Mouse (Mus musculus) CH12.LX (cell line): Measurements from ENCODE around the gene Tpi1. TPM values are rescaled to one million over a fixed set of nuclear protein-coding genes. Genes with fewer than 3 reads are reported as not detected.

ENCODE experiments used
- DNase-seq: peaks from one replicate; pipeline ENCODE4 v3.0.0-alpha.2; 2013; ENCODE audit errors: extremely low read depth
- H3K27ac ChIP-seq: 2 replicates; pipeline ENCODE4 v1.5.1; 2012; ENCODE audit warnings: low read depth, mild to moderate bottlenecking, control low read depth, moderate library complexity; ENCODE audit not compliant: insufficient read depth
- H3K27me3 ChIP-seq: replicated peaks from 2 replicates; pipeline ENCODE3; 2012; ENCODE audit warnings: inconsistent platforms
- H3K36me3 ChIP-seq, 2 experiments: replicated peaks in 1 of 2; 2 replicates each; pipeline versions ENCODE3 to v1.6.1; 2012; ENCODE audit warnings: inconsistent platforms in 1 of 2, low read length in 1 of 2, mild to moderate bottlenecking in 1 of 2, mixed read lengths in 1 of 2, moderate library complexity in 1 of 2; ENCODE audit not compliant: control insufficient read depth in 1 of 2, insufficient read depth in 1 of 2
- H3K4me1 ChIP-seq, 2 experiments: 2 replicates each; pipeline ENCODE4 v1.6.1; 2012; ENCODE audit warnings: inconsistent platforms in 1 of 2, moderate library complexity in 1 of 2; ENCODE audit not compliant: insufficient read depth in 2 of 2, control insufficient read depth in 1 of 2
- H3K4me2 ChIP-seq: 2 replicates; pipeline ENCODE4 v1.6.1; 2012; ENCODE audit warnings: low read depth, mild to moderate bottlenecking, control low read depth; ENCODE audit not compliant: poor library complexity, insufficient read depth, severe bottlenecking
- H3K4me3 ChIP-seq, 3 experiments: fragments of 150-350 bp in 1 of 3; sonication (generic) in 1 of 3; replicated peaks in 1 of 3; 2 replicates each; pipeline versions ENCODE3 to v1.5.1; 2011 to 2012; ENCODE audit warnings: low read depth in 2 of 3, low read length in 2 of 3, mild to moderate bottlenecking in 2 of 3, moderate library complexity in 2 of 3, control low read depth in 1 of 3, improper control_type of control experiment in 1 of 3, inconsistent platforms in 1 of 3, mixed read lengths in 1 of 3; ENCODE audit not compliant: poor library complexity in 1 of 3
- H3K79me2 ChIP-seq: replicated peaks from 2 replicates; pipeline ENCODE4 v1.6.1; 2012; ENCODE audit warnings: mild to moderate bottlenecking, moderate library complexity; ENCODE audit not compliant: control insufficient read depth, poor library complexity, insufficient read depth, severe bottlenecking; ENCODE audit errors: extremely low read depth
- H3K9ac ChIP-seq: 2 replicates; pipeline ENCODE4 v1.6.1; 2012; ENCODE audit warnings: low read depth, mild to moderate bottlenecking, control low read depth, moderate library complexity; ENCODE audit not compliant: insufficient read depth
- H3K9me3 ChIP-seq: replicated peaks from 2 replicates; pipeline ENCODE3; 2012; ENCODE audit warnings: low read length, inconsistent platforms, mixed read lengths
- BHLHE40 ChIP-seq: IDR thresholded peaks from 2 replicates; pipeline ENCODE4 v1.6.1; 2011; ENCODE audit warnings: mild to moderate bottlenecking, low read depth, low read length, improper control_type of control experiment
- CHD2 ChIP-seq: IDR thresholded peaks from 2 replicates; pipeline ENCODE4 v1.6.1; 2011; ENCODE audit warnings: low read length, improper control_type of control experiment
- CTCF ChIP-seq, 2 experiments: IDR thresholded peaks in 1 of 2; conservative IDR thresholded peaks in 1 of 2; 2 replicates each; pipeline ENCODE4 v1.5.1; 2011 to 2012; ENCODE audit warnings: low read depth in 2 of 2, low read length in 2 of 2, improper control_type of control experiment in 1 of 2, inconsistent platforms in 1 of 2, mild to moderate bottlenecking in 1 of 2, moderate library complexity in 1 of 2
- E2F4 ChIP-seq: IDR thresholded peaks from 2 replicates; pipeline ENCODE4 v1.6.1; 2011; ENCODE audit warnings: low read depth, low read length, improper control_type of control experiment; ENCODE audit not compliant: insufficient replicate concordance
- ELF1 ChIP-seq: IDR thresholded peaks from 2 replicates; pipeline ENCODE4 v1.6.1; 2014; ENCODE audit warnings: low read depth, mild to moderate bottlenecking, inconsistent platforms, low read length, improper control_type of control experiment
- EP300 ChIP-seq: IDR thresholded peaks from 2 replicates; pipeline ENCODE4 v1.6.1; 2011; ENCODE audit warnings: low read length, improper control_type of control experiment
- ETS1 ChIP-seq: conservative IDR thresholded peaks from 2 replicates; pipeline ENCODE4 v1.6.1; 2012; ENCODE audit warnings: low read depth, mild to moderate bottlenecking, inconsistent platforms, low read length, improper control_type of control experiment, moderate library complexity
- GABPA ChIP-seq: IDR thresholded peaks from 2 replicates; pipeline ENCODE4 v1.6.1; 2012; ENCODE audit warnings: low read depth, low read length, improper control_type of control experiment, inconsistent platforms; ENCODE audit not compliant: insufficient replicate concordance
- HCFC1 ChIP-seq: IDR thresholded peaks from 2 replicates; pipeline ENCODE4 v1.6.1; 2012; ENCODE audit warnings: low read depth, mild to moderate bottlenecking, inconsistent platforms, low read length, improper control_type of control experiment
- IRF4 ChIP-seq: IDR thresholded peaks from 2 replicates; pipeline ENCODE4 v1.6.1; 2014; ENCODE audit warnings: low read depth, mild to moderate bottlenecking, inconsistent platforms, low read length, improper control_type of control experiment
- JUN ChIP-seq: IDR thresholded peaks from 2 replicates; pipeline ENCODE4 v1.6.1; 2011; ENCODE audit warnings: low read depth, mild to moderate bottlenecking, low read length, improper control_type of control experiment, moderate library complexity; ENCODE audit not compliant: insufficient read depth
- KAT2A ChIP-seq: IDR thresholded peaks from 2 replicates; pipeline ENCODE4 v1.6.1; 2012; ENCODE audit warnings: low read length, improper control_type of control experiment, inconsistent platforms; ENCODE audit not compliant: insufficient replicate concordance
- MAZ ChIP-seq: IDR thresholded peaks from 2 replicates; pipeline ENCODE4 v1.6.1; 2012; ENCODE audit warnings: low read depth, mild to moderate bottlenecking, inconsistent platforms, low read length, improper control_type of control experiment, moderate library complexity
- NELFE ChIP-seq: IDR thresholded peaks from 2 replicates; pipeline ENCODE4 v1.6.1; 2011; ENCODE audit warnings: low read depth, low read length, improper control_type of control experiment
- NRF1 ChIP-seq: IDR thresholded peaks from 2 replicates; pipeline ENCODE4 v1.6.1; 2014; ENCODE audit warnings: low read depth, mild to moderate bottlenecking, inconsistent platforms, low read length, improper control_type of control experiment, moderate library complexity
- RCOR1 ChIP-seq: conservative IDR thresholded peaks from 2 replicates; pipeline ENCODE4 v1.6.1; 2012; ENCODE audit warnings: low read depth, mild to moderate bottlenecking, inconsistent platforms, low read length, improper control_type of control experiment
- TCF12 ChIP-seq: IDR thresholded peaks from 2 replicates; pipeline ENCODE4 v1.6.1; 2014; ENCODE audit warnings: low read depth, mild to moderate bottlenecking, inconsistent platforms, low read length, improper control_type of control experiment
- UBTF ChIP-seq: IDR thresholded peaks from 2 replicates; pipeline ENCODE4 v1.6.1; 2012; ENCODE audit warnings: low read depth, mild to moderate bottlenecking, inconsistent platforms, low read length, improper control_type of control experiment, moderate library complexity
- USF2 ChIP-seq: conservative IDR thresholded peaks from 2 replicates; pipeline ENCODE4 v1.6.1; 2011; ENCODE audit warnings: low read depth, low read length, improper control_type of control experiment
- ZC3H11A ChIP-seq: IDR thresholded peaks from 2 replicates; pipeline ENCODE4 v1.6.1; 2012; ENCODE audit warnings: low read depth, mild to moderate bottlenecking, inconsistent platforms, low read length, improper control_type of control experiment
- dilution Hi-C: fragments of 300-500 bp; cut with MboI; formaldehyde crosslinking; loops from 2 replicates; pipeline ENCODE4 v1.14.3; 2020; ENCODE audit warnings: low sequenced_read_pairs; ENCODE audit not compliant: extremely low pct_unique_long_range_greater_than_20kb, extremely low pct_ligation_motif_present
- in situ Hi-C: fragments of 300-500 bp; cut with MboI; formaldehyde crosslinking; loops from 3 replicates; pipeline ENCODE4 v1.14.3; 2019; ENCODE audit warnings: low sequenced_read_pairs, low pct_ligation_motif_present, low pct_unique_long_range_greater_than_20kb, mixed read lengths
- polyA plus RNA-seq: library from polyadenylated mRNA; unstranded; fragments of >175 nt; gene quantifications from 2 replicates; pipeline ENCODE4 v1.2.1, GENCODE M21; 2012; ENCODE audit warnings: low read depth; ENCODE audit not compliant: insufficient read length
- total RNA-seq, 2 experiments: library from RNA; depleted of rRNA; stranded (reverse); fragments of 300-350 nt in 1 of 2; fragments of >200 nt in 1 of 2; gene quantifications; 2 replicates each; pipeline ENCODE4 v1.2.3; 2012 to 2014

The Tpi1 gene
- total and polyA plus RNA-seq, 3 experiments, result 758 to 1,645 (median 1,303) TPM

DNA sequence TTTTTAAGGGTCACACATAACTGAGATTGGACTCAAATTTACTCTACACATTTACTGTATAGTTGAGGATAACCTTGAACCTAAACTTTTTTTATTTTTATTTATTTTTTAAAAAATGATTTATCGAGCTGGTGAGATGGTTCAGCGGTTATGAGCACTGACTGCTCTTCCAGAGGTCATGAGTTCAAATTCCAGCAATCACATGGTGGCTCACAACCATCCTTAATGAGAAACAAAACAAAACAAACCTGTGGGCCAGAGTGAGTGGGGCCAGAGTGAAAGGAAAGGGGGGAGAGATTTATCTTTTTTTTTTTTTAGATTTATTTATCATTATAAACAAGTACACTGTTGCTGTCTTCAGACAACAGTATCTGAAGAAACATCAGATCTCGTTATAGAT is 22.2 kb downstream of the Tpi1 start:
- DNase-seq, result no peak

DNA sequence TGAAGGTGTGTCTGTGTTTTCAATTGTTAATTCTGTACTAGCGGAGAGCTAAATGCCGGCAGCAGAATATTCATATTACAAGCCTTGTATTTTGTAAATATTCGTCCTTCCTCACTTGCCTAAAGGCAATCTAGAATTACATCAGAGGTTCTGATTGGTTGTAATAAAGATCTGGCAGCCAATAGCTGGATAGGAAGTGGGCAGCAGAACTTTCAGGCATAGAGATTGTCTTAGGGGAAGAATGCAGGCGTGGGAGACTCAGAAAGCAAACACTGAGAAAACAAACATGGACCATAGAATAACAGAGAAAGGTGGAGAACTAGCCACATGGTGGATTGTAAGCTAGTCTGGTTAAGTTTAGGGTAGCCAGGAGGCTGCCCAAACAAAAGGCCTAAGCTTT is 24.0 kb downstream of the Tpi1 start:
- H3K9ac ChIP-seq, result no peak overlapping the region
- peaks cover 6 to 18% of the 10 kb centered on the region in 2 experiments; a peak in 3 of 4 replicates for H3K4me1 ChIP-seq
- TF ChIP-seq USF2 (no peak), NRF1 (no peak), MAZ (no peak), UBTF (no peak), IRF4 (no peak), EP300 (no peak), BHLHE40 (no peak), CTCF (conservative IDR thresholded peaks at IDR 0.05 in 1 of 2, IDR thresholded peaks at IDR 0.05 in 1 of 2; ENCODE audit: low read depth in 2 of 2, low read length in 2 of 2) (no peak), KAT2A (no peak), TCF12 (no peak), GABPA (no peak), JUN (no peak), HCFC1 (no peak), ELF1 (no peak), RCOR1 (no peak)
- TF ChIP-seq, all 38 proteins: peak for 0
- in situ Hi-C loops (no loop called here), dilution Hi-C loops (no loop called here)
- Histone ChIP-seq H3K27me3 (no peaks in the 10 kb centered on the region), H3K36me3 (peaks cover 0 to 11% of the 10 kb centered on the region in 2 experiments), H3K79me2 (no peaks in the 10 kb centered on the region), H3K4me2 (no peak overlapping the region), H3K27ac (no peak overlapping the region), H3K4me3 (no peak overlapping the region), H3K9me3 (no peaks in the 10 kb centered on the region)
- DNase-seq, result no peak

More for the DNA sequence above, 22.2 kb downstream of the Tpi1 start:
- Histone ChIP-seq H3K79me2 (no peaks in the 10 kb centered on the region), H3K36me3 (peaks cover 0 to 11% of the 10 kb centered on the region in 2 experiments), H3K9ac (no peak overlapping the region), H3K27me3 (no peaks in the 10 kb centered on the region), H3K27ac (no peak overlapping the region), H3K4me2 (no peak overlapping the region), H3K4me1 (peaks cover 3 to 13% of the 10 kb centered on the region in 2 experiments; a peak in 3 of 4 replicates), H3K9me3 (no peaks in the 10 kb centered on the region), H3K4me3 (no peak overlapping the region)
- no peak for TF ChIP-seq E2F4
- TF ChIP-seq ZC3H11A, result no peak
- TF ChIP-seq NELFE, result no peak
- TF ChIP-seq CHD2, result no peak
- TF ChIP-seq ETS1, result no peak
- TF ChIP-seq TCF12, result no peak
- dilution Hi-C loops (no loop called here), in situ Hi-C loops (no loop called here)
